Mouse (Mus musculus): ENCODE measurements around the gene Pdlim4. TPM values are rescaled to one million over a fixed set of nuclear protein-coding genes. Genes with fewer than 3 reads are reported as not detected.
"Not testable (repeated sequence)": the region's sequence is repeated elsewhere in the genome, so short reads cannot be mapped to it uniquely, and the experiment has no call there.

The Pdlim4 gene
- polyA plus RNA-seq, 1 experiment from 2014 or later = 120 TPM

- H3K9me3 ChIP-seq (replicated peaks; ENCODE audit: control insufficient read depth, low read length) = not testable (repeated sequence)
Measured at GRCm38 (mm10) chr11:54006362-54006761, 62.5 kb downstream of the Pdlim4 start.

More at GRCm38 (mm10) chr11:54006362-54006761, 62.5 kb downstream of the Pdlim4 start:
- H3K4me2 ChIP-seq (ENCODE audit: low read depth, low read length); H3K27ac ChIP-seq (replicated peaks; ENCODE audit: low read depth, low read length); H3K9ac ChIP-seq (replicated peaks; ENCODE audit: low read length); H3K27me3 ChIP-seq (ENCODE audit: control insufficient read depth, insufficient read depth, low read length); H3K4me1 ChIP-seq (ENCODE audit: control insufficient read depth, insufficient read depth, low read length); H3K4me3 ChIP-seq (ENCODE audit: low read depth, low read length); ATAC-seq (replicated peaks; ENCODE audit: insufficient number of reproducible peaks, low FRiP score, low TSS enrichment, low read depth); H3K36me3 ChIP-seq (replicated peaks; ENCODE audit: control insufficient read depth, insufficient read depth, low read depth, low read length); DNase-seq (ENCODE audit: low spot score): not testable (repeated sequence)
- WGBS = 77% methylated on average over 5 of the region's 5 CpGs

Other genes with a start within 250 kb of the Pdlim4 start
- gene Gm12216, start 209.8 kb downstream of the Pdlim4 start, polyA plus RNA-seq (2014; fragmentation: Nextera tagmentation; extraction: Ambion mirVana) = not detected in 2 replicates
- gene Slc22a5, start 177.4 kb downstream of the Pdlim4 start, polyA plus RNA-seq (2014; fragmentation: Nextera tagmentation; extraction: Ambion mirVana) = 7.4 and 8.4 TPM in 2 replicates
- 2.0 and 2.2 TPM in 2 replicates for gene Slc22a21, start 88.7 kb downstream of the Pdlim4 start, polyA plus RNA-seq (2014; fragmentation: Nextera tagmentation; extraction: Ambion mirVana)
- 1.4 and 1.8 TPM in 2 replicates for gene Slc22a4, start 40.9 kb downstream of the Pdlim4 start, polyA plus RNA-seq (2014; fragmentation: Nextera tagmentation; extraction: Ambion mirVana)
- gene P4ha2, start 31.1 kb upstream of the Pdlim4 start, polyA plus RNA-seq (2014; fragmentation: Nextera tagmentation; extraction: Ambion mirVana) = 41.5 and 42.8 TPM in 2 replicates
- gene Csf2, start 180.7 kb upstream of the Pdlim4 start, polyA plus RNA-seq (2014; fragmentation: Nextera tagmentation; extraction: Ambion mirVana) = not detected in 2 replicates
- not detected in 2 replicates for gene Il3, start 198.3 kb upstream of the Pdlim4 start, polyA plus RNA-seq (2014; fragmentation: Nextera tagmentation; extraction: Ambion mirVana)
- gene Acsl6, start 234.8 kb upstream of the Pdlim4 start, polyA plus RNA-seq (2014; fragmentation: Nextera tagmentation; extraction: Ambion mirVana) = 4.4 and 5.4 TPM in 2 replicates